8 mouse cellular contexts compared by ENCODE assay signal in the genomic region with DNA sequence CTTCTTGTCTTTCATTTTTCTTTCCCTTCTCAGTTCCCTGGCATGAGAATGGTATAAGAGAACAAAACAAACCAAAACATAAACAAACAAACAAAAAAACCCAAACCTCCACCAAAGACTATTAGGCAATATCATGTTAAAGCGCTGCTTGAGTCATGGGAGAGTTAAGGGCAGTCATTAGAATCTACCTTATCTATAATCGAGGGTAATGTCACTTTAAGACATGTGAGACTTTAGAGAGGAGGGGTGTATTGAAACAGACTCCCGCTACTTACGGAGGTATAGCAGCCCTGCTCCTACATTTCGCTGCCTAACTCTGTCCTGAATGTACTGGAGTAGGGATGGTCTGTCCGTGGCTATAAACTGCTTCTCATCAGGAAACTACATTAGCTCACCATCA. TPM values are rescaled to one million over a fixed set of nuclear protein-coding genes. Genes with fewer than 3 reads are reported as not detected.
DNase-seq lines count a peak whose midpoint lies in the region; ATAC-seq and TF ChIP-seq lines count a peak whose summit lies in the region.
"Had no signal": no experiment of that assay in that cellular context is flagged by ENCODE, and none has a peak within 500 bp of the region (broad histone marks: within the 10 kb centered on the region; RNA-seq: fewer than 3 reads in every experiment).

TSS of gene Fam19a1 (plus strand) at position 301 of the 400 bp plus-strand sequence.

- no peaks in the 10 kb centered on the region for H3K9me3 ChIP-seq in embryonic facial prominence, embryonic 14.5 days (ENCODE audit: control insufficient read depth, low read length)
- no peaks in the 10 kb centered on the region for H3K9me3 ChIP-seq in hindbrain, postnatal 0 days (ENCODE audit: low read length)
- no peaks in the 10 kb centered on the region for H3K9me3 ChIP-seq in midbrain, embryonic 15.5 days

- peaks cover 5% of the 10 kb centered on the region for H3K4me1 ChIP-seq in embryonic facial prominence, embryonic 14.5 days (ENCODE audit: control insufficient read depth, insufficient read depth, low read length)
- no peaks in the 10 kb centered on the region for H3K4me1 ChIP-seq in hindbrain, postnatal 0 days (ENCODE audit: insufficient read depth, low read length)
- H3K4me1 ChIP-seq in midbrain, embryonic 15.5 days, result peaks cover 22% of the 10 kb centered on the region

- no peaks in the 10 kb centered on the region for H3K36me3 ChIP-seq in embryonic facial prominence, embryonic 14.5 days (ENCODE audit: control insufficient read depth, insufficient read depth, low read length)
- no peaks in the 10 kb centered on the region for H3K36me3 ChIP-seq in hindbrain, postnatal 0 days (ENCODE audit: insufficient read depth, low read length)
- no peaks in the 10 kb centered on the region for H3K36me3 ChIP-seq in midbrain, embryonic 15.5 days (replicated peaks)

- DNase-seq in layer of hippocampus, adult 18-20 months (ENCODE audit: low spot score in 2 of 2), result no peak
- DNase-seq in layer of hippocampus, adult 9-11 months, result no peak
- DNase-seq in embryonic facial prominence, embryonic 14.5 days (ENCODE audit: low spot score), result no peak
- DNase-seq in hindbrain, postnatal 0 days (ENCODE audit: low spot score), result peak; percentile 7
- DNase-seq in gastrocnemius, postnatal 4 days (ENCODE audit: low spot score in 2 of 2), result no peak
- DNase-seq in adrenal gland, adult 8-10 months, result no peak
- DNase-seq: lung, postnatal 10 days had no signal

- no peak within 1 kb of the TSS for H3K27ac ChIP-seq in embryonic facial prominence, embryonic 14.5 days (replicated peaks; ENCODE audit: low read depth, low read length)
- H3K27ac ChIP-seq in hindbrain, postnatal 0 days, result no peak within 1 kb of the TSS
- no peak within 1 kb of the TSS for H3K27ac ChIP-seq in midbrain, embryonic 15.5 days

- no peak within 1 kb of the TSS; the same call in 1 of the 2 replicates for H3K9ac ChIP-seq in embryonic facial prominence, embryonic 14.5 days (ENCODE audit: low read depth, low read length)
- H3K9ac ChIP-seq in hindbrain, postnatal 0 days (replicated peaks; ENCODE audit: low read length), result peak within 1 kb of the TSS; percentile 35; the same call in 1 of the 2 replicates
- peak within 1 kb of the TSS; percentile 15; the same call in 1 of the 2 replicates for H3K9ac ChIP-seq in midbrain, embryonic 15.5 days

- ATAC-seq in embryonic facial prominence, embryonic 14.5 days (ENCODE audit: low read depth), result no peak
- ATAC-seq in hindbrain, postnatal 0 days, result no peak
- no peak for ATAC-seq in midbrain, embryonic 15.5 days (replicated peaks)

- WGBS in embryonic facial prominence, embryonic 14.5 days, result 20% methylated on average over 6 of the region's 6 CpGs
- 29% methylated on average over 6 of the region's 6 CpGs for WGBS in hindbrain, postnatal 0 days
- 32% methylated on average over 6 of the region's 6 CpGs for WGBS in midbrain, embryonic 15.5 days

- H3K27me3 ChIP-seq in embryonic facial prominence, embryonic 14.5 days (replicated peaks; ENCODE audit: control insufficient read depth, insufficient read depth, low read length), result no peaks in the 10 kb centered on the region; the same call in 1 of the 2 replicates
- H3K27me3 ChIP-seq in hindbrain, postnatal 0 days (ENCODE audit: insufficient read depth, low read length), result 0 out of 2 replicates have a peak, but pooled peaks cover 3% of the 10 kb centered on the region
- H3K27me3 ChIP-seq in midbrain, embryonic 15.5 days (replicated peaks), result no peaks in the 10 kb centered on the region

- no peak for TF ChIP-seq CTCF in hindbrain, postnatal 0 days (IDR thresholded peaks at IDR 0.05; ENCODE audit: low read depth)

- H3K4me3 ChIP-seq in embryonic facial prominence, embryonic 14.5 days (ENCODE audit: low read depth, low read length), result peak within 1 kb of the TSS; percentile 28
- peak within 1 kb of the TSS; percentile 61 for H3K4me3 ChIP-seq in hindbrain, postnatal 0 days (ENCODE audit: low read length)
- peak within 1 kb of the TSS; percentile 62 for H3K4me3 ChIP-seq in midbrain, embryonic 15.5 days

- H3K4me2 ChIP-seq in embryonic facial prominence, embryonic 14.5 days (ENCODE audit: low read depth, low read length), result peak within 1 kb of the TSS; percentile 50
- peak within 1 kb of the TSS; percentile 99 for H3K4me2 ChIP-seq in hindbrain, postnatal 0 days (ENCODE audit: low read depth, low read length)
- peak within 1 kb of the TSS; percentile 90 for H3K4me2 ChIP-seq in midbrain, embryonic 15.5 days

RNA-seq across cellular contexts. Expression of gene Fam19a1, which starts in this region (rescaled TPM):
- 10 to 100 TPM; 54.3 to 73.8 TPM for total RNA-seq in layer of hippocampus, adult 18-20 months (2021)
- 2.0 and 3.5 TPM in 2 replicates for polyA plus RNA-seq in embryonic facial prominence, embryonic 14.5 days (2014; fragmentation: Nextera tagmentation; extraction: Ambion mirVana)
- 10.1 and 10.8 TPM in 2 replicates for total RNA-seq in hindbrain, postnatal 0 days (2014; rRNA removed)
- polyA plus RNA-seq in hindbrain, postnatal 0 days (2015; fragmentation: Nextera tagmentation; extraction: Ambion mirVana), result 13.2 and 13.3 TPM in 2 replicates
- polyA plus RNA-seq in midbrain, embryonic 15.5 days (2015; fragmentation: Nextera tagmentation; extraction: Ambion mirVana), result 32.8 and 34.2 TPM in 2 replicates
- total RNA-seq in gastrocnemius, postnatal 4 days (2021), result under 1 TPM in 1 of 2 experiments, not detected in 1; 0.12 TPM
- total RNA-seq in adrenal gland, adult 8-10 months (2022), result 1 to 10 TPM; 1.6 to 4.4 (median 2.8) TPM
